Mouse (Mus musculus) cortical plate, adult 2 months (tissue): Measurements from ENCODE around the gene Dnase2b. TPM values are rescaled to one million over a fixed set of nuclear protein-coding genes. Genes with fewer than 3 reads are reported as not detected.

Experiments used
- H3K27ac ChIP-seq: fragments of 200-500 bp; 2 replicates; pipeline ENCODE4 v1.5.1; 2012; ENCODE audit warnings: low read length, control low read depth, inconsistent platforms; ENCODE audit not compliant: insufficient read depth
- H3K4me1 ChIP-seq: fragments of 200-500 bp; 2 replicates; pipeline ENCODE4 v1.6.1; 2011; ENCODE audit warnings: low read length; ENCODE audit not compliant: control insufficient read depth, insufficient read depth
- H3K4me3 ChIP-seq: fragments of 200-500 bp; 2 replicates; pipeline ENCODE4 v1.5.1; 2011; ENCODE audit warnings: mild to moderate bottlenecking, low read length, control low read depth; ENCODE audit not compliant: insufficient read depth
- CTCF ChIP-seq: fragments of 200-500 bp; IDR thresholded peaks from 2 replicates; pipeline ENCODE4 v1.5.1; 2011; ENCODE audit warnings: mild to moderate bottlenecking, control low read depth, low read length; ENCODE audit not compliant: insufficient read depth; ENCODE audit errors: extremely low read depth
- POLR2A ChIP-seq: fragments of 200-500 bp; IDR thresholded peaks from 2 replicates; pipeline ENCODE4 v1.6.1; 2011; ENCODE audit warnings: mild to moderate bottlenecking, low read length, control low read depth; ENCODE audit not compliant: insufficient read depth; ENCODE audit errors: extremely low read depth
- polyA plus RNA-seq: library from polyadenylated mRNA; depleted of rRNA; stranded (reverse); fragments of >200 nt; gene quantifications from 2 replicates; pipeline ENCODE4 v1.2.3, GENCODE M21; 2012

Gene Dnase2b
- polyA plus RNA-seq, 1 experiment, result 0.04 TPM

GRCm38 (mm10) chr3:146617946-146618345 lies 2.5 kb upstream of the Dnase2b start:
- no peak overlapping the region for H3K27ac ChIP-seq
- TF ChIP-seq CTCF, result no peak
- no peak for TF ChIP-seq POLR2A

DNA sequence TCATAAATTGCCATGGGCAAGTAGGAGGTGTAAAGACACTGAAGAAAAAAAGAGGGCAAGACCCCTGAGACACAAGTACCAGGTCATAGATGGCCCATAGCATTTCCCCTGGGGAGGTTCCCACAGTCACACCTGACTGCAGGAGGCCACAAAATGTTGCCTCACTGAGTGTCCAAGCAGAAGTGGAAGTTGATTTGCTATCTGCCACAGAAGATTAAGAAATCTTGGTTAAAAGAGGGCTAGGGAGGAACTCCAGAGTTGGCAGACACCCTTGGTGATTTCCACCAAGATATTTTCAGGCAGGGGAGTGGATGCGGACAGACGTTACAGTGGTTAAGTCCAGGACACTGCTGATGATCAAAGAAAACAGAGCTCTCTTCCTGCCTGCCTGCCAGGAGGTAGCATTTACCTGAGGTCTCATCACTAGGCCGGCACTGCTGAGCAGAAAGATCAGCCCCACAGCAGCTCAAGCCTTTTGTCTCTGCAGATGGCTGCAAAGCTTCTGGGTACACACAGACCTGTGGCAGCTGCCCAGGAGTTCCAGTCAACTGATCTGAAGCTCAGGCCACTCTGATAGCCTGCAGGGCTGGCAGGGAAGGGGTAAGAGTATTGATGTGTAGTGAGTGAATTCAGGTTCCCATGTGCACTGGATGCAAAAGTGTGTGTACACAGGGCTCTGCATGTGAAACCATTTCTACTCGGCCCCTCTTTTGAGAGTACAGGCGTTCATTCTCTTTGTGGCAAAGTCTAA lies 1.3 kb upstream of the Dnase2b start:
- Histone ChIP-seq H3K27ac (no peak overlapping the region), H3K4me3 (no peak overlapping the region), H3K4me1 (peaks cover 6% of the 10 kb centered on the region)
- TF ChIP-seq POLR2A, result no peak
- no peak for TF ChIP-seq CTCF

More at GRCm38 (mm10) chr3:146617946-146618345, 2.5 kb upstream of the Dnase2b start:
- no peak overlapping the region for H3K4me3 ChIP-seq
- peaks cover 8% of the 10 kb centered on the region for H3K4me1 ChIP-seq

DNA sequence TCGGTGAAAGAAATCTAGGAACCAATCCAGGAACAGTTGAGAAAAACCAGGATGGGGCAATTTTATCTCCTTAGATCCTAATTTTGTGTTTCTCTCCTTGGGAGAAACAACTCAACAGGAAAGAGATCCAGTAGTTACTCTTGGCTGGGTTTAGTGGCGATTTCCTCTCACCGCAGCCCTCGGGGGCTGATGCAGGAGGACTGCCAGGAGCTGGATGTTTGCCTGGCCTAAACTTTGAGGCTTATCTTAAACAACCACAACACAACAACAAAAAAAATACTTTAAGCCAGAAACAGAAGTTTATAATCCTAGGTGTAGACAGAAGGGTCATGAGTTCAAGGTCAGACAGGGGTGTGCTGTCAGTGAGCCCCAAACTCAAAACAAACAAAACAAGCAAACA lies 3.6 kb downstream of the Dnase2b start:
- no peak for TF ChIP-seq POLR2A
- no peak for TF ChIP-seq CTCF
- peaks cover 9% of the 10 kb centered on the region for H3K4me1 ChIP-seq
- no peak overlapping the region for H3K4me3 ChIP-seq
- H3K27ac ChIP-seq, result no peak overlapping the region

DNA sequence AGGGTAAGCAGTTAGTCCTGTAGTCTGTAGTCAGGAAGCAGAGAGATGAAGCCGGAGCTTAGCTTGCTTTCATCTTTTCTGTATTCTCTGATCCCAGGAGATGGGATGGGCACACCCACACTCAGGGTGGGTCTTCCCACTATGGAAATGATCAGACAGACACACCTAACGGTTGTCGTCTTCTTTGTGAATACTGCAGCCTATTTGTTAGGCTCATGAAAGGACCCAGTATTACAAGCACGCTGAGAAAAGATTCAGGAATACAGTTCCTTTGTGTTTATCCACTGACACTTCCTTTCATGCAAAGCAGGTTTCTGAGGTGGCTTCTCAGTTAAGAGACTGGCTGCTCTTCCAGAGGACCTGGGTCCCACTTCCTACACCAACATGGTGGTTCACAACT lies 4.1 kb downstream of the Dnase2b start:
- Histone ChIP-seq H3K27ac (no peak overlapping the region), H3K4me3 (no peak overlapping the region), H3K4me1 (peaks cover 10% of the 10 kb centered on the region)
- no peak for TF ChIP-seq CTCF
- TF ChIP-seq POLR2A, result no peak

DNA sequence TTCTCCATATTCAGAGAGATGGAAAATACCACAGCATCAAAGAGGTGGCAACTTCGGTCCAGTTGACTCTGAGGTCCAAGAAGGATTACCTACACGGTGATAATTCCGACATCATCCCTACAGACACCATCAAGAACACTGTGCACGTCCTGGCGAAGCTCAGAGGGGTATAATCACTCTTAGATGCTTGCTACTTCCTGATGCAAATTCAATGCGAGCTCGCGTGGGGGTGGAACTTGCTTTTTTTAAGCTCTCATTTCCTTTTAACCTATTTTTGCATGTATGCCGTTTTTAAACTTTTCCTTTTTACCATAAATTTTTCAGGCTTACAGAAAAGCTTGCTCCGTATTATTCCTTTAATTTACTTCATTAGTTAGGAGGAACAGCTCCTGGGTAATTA lies 5.1 kb downstream of the Dnase2b start:
- Histone ChIP-seq H3K4me1 (peaks cover 10% of the 10 kb centered on the region), H3K4me3 (no peak overlapping the region), H3K27ac (no peak overlapping the region)
- TF ChIP-seq POLR2A, result no peak
- no peak for TF ChIP-seq CTCF

GRCm38 (mm10) chr3:146607368-146607767 lies 8.0 kb downstream of the Dnase2b start:
- Histone ChIP-seq H3K4me1 (peaks cover 10% of the 10 kb centered on the region), H3K27ac (no peak overlapping the region), H3K4me3 (no peak overlapping the region)
- no peak for TF ChIP-seq POLR2A
- TF ChIP-seq CTCF, result no peak

- Histone ChIP-seq H3K4me3 (no peak overlapping the region), H3K4me1 (peaks cover 7% of the 10 kb centered on the region), H3K27ac (no peak overlapping the region)
- no peak for TF ChIP-seq CTCF
- TF ChIP-seq POLR2A, result no peak
Measured at GRCm38 (mm10) chr3:146604647-146605046, 10.7 kb downstream of the Dnase2b start.

DNA sequence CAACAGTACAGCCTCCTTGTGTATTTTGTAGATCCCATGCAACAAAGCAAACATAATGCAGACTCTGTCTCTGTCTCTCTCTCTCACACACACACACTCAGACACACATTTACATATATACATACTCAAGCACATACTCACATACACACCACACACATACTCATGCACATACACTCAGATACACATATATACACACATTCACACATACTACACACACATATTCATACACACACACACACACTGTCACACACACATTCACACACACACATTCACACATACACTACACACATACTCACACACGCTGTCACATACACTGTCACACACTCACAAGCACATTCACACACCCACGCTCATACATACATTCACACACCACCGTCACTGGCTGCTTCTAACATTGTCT lies 12.9 kb downstream of the Dnase2b start:
- Histone ChIP-seq H3K4me1 (peaks cover 8% of the 10 kb centered on the region), H3K27ac (no peak overlapping the region), H3K4me3 (no peak overlapping the region)
- no peak for TF ChIP-seq CTCF
- TF ChIP-seq POLR2A, result no peak

- H3K4me1 ChIP-seq, result peaks cover 5% of the 10 kb centered on the region
- TF ChIP-seq CTCF (no peak), POLR2A (no peak)
- H3K27ac ChIP-seq, result no peak overlapping the region
- H3K4me3 ChIP-seq, result no peak overlapping the region
Measured at GRCm38 (mm10) chr3:146601205-146601604, 14.2 kb downstream of the Dnase2b start.

DNA sequence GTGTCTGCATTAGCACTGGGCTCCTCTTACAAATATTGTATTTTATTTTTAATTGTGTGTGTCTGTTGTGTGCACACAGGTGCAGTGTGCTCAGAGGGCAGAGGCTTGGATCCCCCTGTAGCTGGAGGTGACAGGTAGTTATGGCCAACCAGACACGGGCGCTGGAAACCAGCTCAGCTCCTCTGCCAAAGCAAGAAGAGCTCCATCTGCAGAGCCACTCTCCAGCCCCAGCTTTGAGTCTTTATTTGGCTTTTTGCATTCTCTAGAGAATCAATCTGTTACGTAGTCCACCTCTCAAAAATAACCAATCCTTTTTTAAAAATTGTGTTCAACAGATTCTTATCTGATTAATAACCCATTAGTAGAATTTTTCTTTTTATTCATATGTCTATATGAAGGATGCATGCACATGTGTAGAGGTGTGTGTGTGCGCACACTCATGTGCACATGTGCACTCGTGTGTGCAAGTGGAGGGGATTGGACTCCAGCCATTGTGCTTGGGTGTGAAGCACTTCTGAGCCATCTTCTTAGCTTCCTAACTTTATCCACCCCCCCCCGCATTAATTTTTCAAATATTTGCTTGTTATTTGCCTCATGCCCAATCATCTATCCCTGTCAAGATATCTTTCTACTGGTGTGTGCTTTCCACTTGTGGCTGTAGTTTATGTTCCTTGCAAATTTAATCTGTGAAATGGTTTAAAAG lies 16.0 kb downstream of the Dnase2b start:
- H3K4me1 ChIP-seq, result peaks cover 5% of the 10 kb centered on the region
- TF ChIP-seq POLR2A, result no peak
- TF ChIP-seq CTCF, result no peak
- peak overlapping the region; percentile 87 for H3K27ac ChIP-seq
- no peak overlapping the region for H3K4me3 ChIP-seq
